Mouse (Mus musculus) E14TG2a.4 (cell line): ENCODE data around the gene Zc3h15.
A peak's percentile ranks its signal among the peaks of the same experiment; 100 is the strongest.

Experiments
- H3K27me3 ChIP-seq: 2 replicates; pipeline ENCODE4 v1.6.1; 2014; ENCODE audit warnings: low read length, control low read depth; ENCODE audit not compliant: insufficient read depth
- H3K36me3 ChIP-seq: 2 replicates; pipeline ENCODE4 v1.6.1; 2014; ENCODE audit warnings: low read length, control low read depth; ENCODE audit not compliant: insufficient read depth
- H3K4me1 ChIP-seq: replicated peaks from 2 replicates; pipeline ENCODE4 v1.6.1; 2014; ENCODE audit warnings: low read depth, low read length, control low read depth
- H3K4me3 ChIP-seq: replicated peaks from 2 replicates; pipeline ENCODE4 v1.5.1; 2014; ENCODE audit warnings: mild to moderate bottlenecking, low read length
- H3K9me3 ChIP-seq: 2 replicates; pipeline ENCODE4 v1.6.1; 2014; ENCODE audit warnings: low read length, control low read depth
- CTCF ChIP-seq: conservative IDR thresholded peaks from 2 replicates; pipeline ENCODE4 v1.5.1; 2014; ENCODE audit warnings: low read length
- NANOG ChIP-seq: IDR thresholded peaks from 2 replicates; pipeline ENCODE4 v1.6.1; 2014; ENCODE audit warnings: borderline replicate concordance, low read length, mixed read lengths
- POU5F1 ChIP-seq: IDR thresholded peaks from 2 replicates; pipeline ENCODE4 v1.6.1; 2014; ENCODE audit warnings: low read length, borderline replicate concordance

Gene Zc3h15

GRCm38 (mm10) chr2:83668052-83668451 lies 23.8 kb downstream of the Zc3h15 start:
- no peak for TF ChIP-seq POU5F1
- no peak for TF ChIP-seq CTCF
- no peak for TF ChIP-seq NANOG
- Histone ChIP-seq H3K9me3 (no peaks in the 10 kb centered on the region), H3K36me3 (peaks cover 47% of the 10 kb centered on the region), H3K27me3 (no peaks in the 10 kb centered on the region), H3K4me1 (peaks cover 1% of the 10 kb centered on the region; the same call in 1 of the 2 replicates), H3K4me3 (no peak overlapping the region)

- Histone ChIP-seq H3K27me3 (no peaks in the 10 kb centered on the region), H3K9me3 (no peaks in the 10 kb centered on the region), H3K4me1 (peaks cover 16% of the 10 kb centered on the region), H3K4me3 (no peak overlapping the region), H3K36me3 (peaks cover 54% of the 10 kb centered on the region)
- TF ChIP-seq CTCF (peak; percentile 48), NANOG (no peak), POU5F1 (no peak)
These were observed 25.8 kb downstream of the Zc3h15 start for GRCm38 (mm10) chr2:83669988-83670387.

DNA sequence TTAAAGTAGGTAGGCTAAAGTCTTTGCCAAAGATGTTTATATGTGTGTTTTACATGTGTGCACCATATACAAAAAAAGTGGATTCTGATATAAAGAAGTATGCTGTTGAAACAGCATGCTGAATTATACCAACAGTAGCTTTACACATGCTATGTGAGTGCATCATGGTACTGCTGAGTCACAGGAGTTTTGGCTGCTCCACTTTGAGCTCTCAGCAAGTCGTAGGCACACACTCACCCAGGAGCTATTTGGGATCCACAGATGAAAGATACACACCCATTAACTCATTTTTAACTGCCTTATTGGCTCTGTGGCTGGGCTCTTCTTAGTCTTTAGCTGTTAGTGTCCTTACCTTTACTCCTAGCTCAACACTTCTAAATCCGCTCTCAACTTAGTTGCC lies 27.6 kb downstream of the Zc3h15 start:
- TF ChIP-seq CTCF (no peak), POU5F1 (no peak), NANOG (no peak)
- H3K4me1 ChIP-seq = peaks cover 19% of the 10 kb centered on the region
- no peak overlapping the region for H3K4me3 ChIP-seq
- H3K9me3 ChIP-seq = no peaks in the 10 kb centered on the region
- peaks cover 54% of the 10 kb centered on the region for H3K36me3 ChIP-seq
- no peaks in the 10 kb centered on the region for H3K27me3 ChIP-seq

- no peaks in the 10 kb centered on the region for H3K27me3 ChIP-seq
These were observed 28.8 kb downstream of the Zc3h15 start for GRCm38 (mm10) chr2:83673067-83673466.

GRCm38 (mm10) chr2:83673843-83674242 lies 29.6 kb downstream of the Zc3h15 start:
- TF ChIP-seq NANOG (no peak), CTCF (no peak), POU5F1 (no peak)
- Histone ChIP-seq H3K4me1 (peaks cover 19% of the 10 kb centered on the region), H3K36me3 (peaks cover 46% of the 10 kb centered on the region), H3K4me3 (no peak overlapping the region), H3K9me3 (no peaks in the 10 kb centered on the region), H3K27me3 (no peaks in the 10 kb centered on the region)

More at GRCm38 (mm10) chr2:83673067-83673466, 28.8 kb downstream of the Zc3h15 start:
- peaks cover 19% of the 10 kb centered on the region for H3K4me1 ChIP-seq
- H3K9me3 ChIP-seq = no peaks in the 10 kb centered on the region
- H3K4me3 ChIP-seq = no peak overlapping the region
- TF ChIP-seq NANOG (no peak), POU5F1 (no peak), CTCF (no peak)
- peaks cover 49% of the 10 kb centered on the region for H3K36me3 ChIP-seq

DNA sequence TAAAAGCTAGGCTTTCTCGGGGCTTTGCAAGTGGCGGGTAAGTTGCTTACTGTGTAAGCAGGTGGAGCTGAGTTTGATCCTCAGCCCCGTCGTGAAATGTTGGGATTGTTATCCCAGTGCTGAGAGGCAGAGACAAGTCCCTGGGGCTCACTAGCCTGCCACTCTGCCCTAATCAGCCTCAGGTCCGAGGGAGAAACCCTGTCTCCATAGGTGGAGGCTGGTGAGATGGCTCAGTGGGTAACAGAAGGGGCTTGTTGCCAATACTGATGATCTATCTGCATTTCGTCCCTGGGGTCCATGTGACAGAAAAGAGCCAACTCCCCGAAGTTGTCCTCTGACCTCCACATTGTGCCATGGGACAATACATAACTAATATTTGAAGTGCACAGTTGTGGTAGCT lies 30.2 kb downstream of the Zc3h15 start:
- TF ChIP-seq NANOG = no peak
- TF ChIP-seq POU5F1 = no peak
- no peak for TF ChIP-seq CTCF
- no peaks in the 10 kb centered on the region for H3K27me3 ChIP-seq

GRCm38 (mm10) chr2:83674896-83675295 lies 30.7 kb downstream of the Zc3h15 start:
- no peak for TF ChIP-seq CTCF
- no peak for TF ChIP-seq POU5F1
- TF ChIP-seq NANOG = no peak
- H3K4me3 ChIP-seq = no peak overlapping the region

More for the DNA sequence above, 30.2 kb downstream of the Zc3h15 start:
- H3K4me3 ChIP-seq = no peak overlapping the region
- H3K36me3 ChIP-seq = peaks cover 45% of the 10 kb centered on the region
- peaks cover 19% of the 10 kb centered on the region for H3K4me1 ChIP-seq
- no peaks in the 10 kb centered on the region for H3K9me3 ChIP-seq

GRCm38 (mm10) chr2:83675681-83676080 lies 31.4 kb downstream of the Zc3h15 start:
- Histone ChIP-seq H3K27me3 (no peaks in the 10 kb centered on the region), H3K4me3 (no peak overlapping the region), H3K4me1 (peaks cover 19% of the 10 kb centered on the region), H3K9me3 (no peaks in the 10 kb centered on the region), H3K36me3 (peaks cover 41% of the 10 kb centered on the region)
- TF ChIP-seq POU5F1 = no peak
- no peak for TF ChIP-seq CTCF
- TF ChIP-seq NANOG = no peak

More at GRCm38 (mm10) chr2:83674896-83675295, 30.7 kb downstream of the Zc3h15 start:
- peaks cover 45% of the 10 kb centered on the region for H3K36me3 ChIP-seq
- H3K9me3 ChIP-seq = no peaks in the 10 kb centered on the region
- peaks cover 19% of the 10 kb centered on the region for H3K4me1 ChIP-seq
- H3K27me3 ChIP-seq = no peaks in the 10 kb centered on the region

DNA sequence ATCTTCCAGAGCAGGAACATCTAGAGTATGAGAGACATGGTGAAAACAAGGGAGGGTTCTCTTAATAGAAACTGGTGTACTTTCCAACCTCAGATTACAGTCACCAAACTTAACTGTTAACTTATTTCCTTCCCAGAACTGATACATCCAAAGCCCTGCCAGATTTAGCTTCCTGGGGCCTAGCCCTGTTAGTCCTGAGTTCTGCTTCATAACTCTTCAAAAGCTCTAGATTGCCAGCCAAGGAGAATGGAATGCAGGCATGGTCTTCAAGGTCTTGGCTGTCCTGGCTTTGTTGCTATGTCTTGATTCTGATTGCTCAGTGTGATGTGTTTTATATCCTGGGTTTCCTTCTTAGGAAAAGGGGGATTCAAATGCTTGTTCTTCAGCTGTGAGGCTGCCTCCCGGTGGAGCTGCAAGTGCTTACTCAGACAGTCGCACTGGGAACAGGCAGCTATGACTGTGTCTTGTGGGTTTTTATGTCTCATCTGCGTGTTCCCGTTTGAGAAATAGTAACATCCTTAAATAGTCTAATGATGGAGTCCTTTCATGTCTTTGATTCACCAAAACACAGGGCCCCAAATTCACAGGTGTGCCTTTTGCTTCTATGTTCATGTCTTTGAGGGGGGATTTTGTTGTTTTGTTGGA lies 32.1 kb downstream of the Zc3h15 start:
- Histone ChIP-seq H3K36me3 (peaks cover 40% of the 10 kb centered on the region), H3K27me3 (no peaks in the 10 kb centered on the region), H3K4me1 (peaks cover 24% of the 10 kb centered on the region), H3K4me3 (no peak overlapping the region), H3K9me3 (no peaks in the 10 kb centered on the region)
- no peak for TF ChIP-seq CTCF
- TF ChIP-seq POU5F1 = no peak
- TF ChIP-seq NANOG = no peak
